Mouse (Mus musculus) heart, adult 2 months (tissue): ENCODE data around the gene Bcl2l15.

Source experiments
- CTCF ChIP-seq: fragments of 200-600 bp; IDR thresholded peaks from 2 replicates; pipeline ENCODE4 v1.8.1; 2022; ENCODE audit warnings: antibody characterized with exemption, mild to moderate bottlenecking, moderate library complexity
- EP300 ChIP-seq: fragments of 200-500 bp; IDR thresholded peaks from 2 replicates; pipeline ENCODE4 v1.6.1; 2011; ENCODE audit warnings: low read depth, low read length, control low read depth; ENCODE audit not compliant: insufficient read depth
- POLR2A ChIP-seq: fragments of 200-500 bp; IDR thresholded peaks from 2 replicates; pipeline ENCODE4 v1.6.1; 2011; ENCODE audit warnings: mild to moderate bottlenecking, low read depth, low read length, control low read depth; ENCODE audit not compliant: insufficient read depth

DNA sequence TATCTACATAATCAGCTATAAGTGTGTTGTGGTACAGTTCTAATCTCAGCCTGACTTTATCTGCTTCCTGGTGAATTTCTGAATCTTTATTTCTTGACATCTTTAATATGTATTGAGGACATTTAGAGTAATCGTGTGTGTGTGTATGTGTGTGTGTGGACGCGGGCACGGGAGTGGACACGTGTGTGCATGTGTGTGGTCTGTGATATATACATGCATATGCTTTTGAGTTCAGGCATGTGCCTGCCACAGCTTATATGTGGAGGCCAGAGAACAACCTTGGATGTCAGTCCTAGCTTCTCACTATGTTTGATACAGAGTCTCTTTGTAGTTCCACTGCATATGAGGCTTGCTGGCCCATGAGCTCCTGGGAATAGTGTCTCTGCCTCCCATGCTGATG lies 4.1 kb downstream of the Bcl2l15 start:
- TF ChIP-seq EP300: no peak
- TF ChIP-seq CTCF: no peak
- TF ChIP-seq POLR2A: no peak
